Mouse (Mus musculus) hematopoietic multipotent progenitor cell, adult 10-12 weeks (in vitro differentiated cells): ENCODE results near the gene Tab1. TPM values are rescaled to one million over a fixed set of nuclear protein-coding genes. Genes with fewer than 3 reads are reported as not detected.

Source experiments
- polyA plus RNA-seq: library from polyadenylated mRNA; stranded (reverse); fragments of >175 nt; gene quantifications from 2 replicates; pipeline ENCODE4 v1.2.3, GENCODE M21; 2012; ENCODE audit warnings: low replicate concordance

Tab1 gene
- 9.1 and 15.5 TPM in 2 replicates for polyA plus RNA-seq

DNA sequence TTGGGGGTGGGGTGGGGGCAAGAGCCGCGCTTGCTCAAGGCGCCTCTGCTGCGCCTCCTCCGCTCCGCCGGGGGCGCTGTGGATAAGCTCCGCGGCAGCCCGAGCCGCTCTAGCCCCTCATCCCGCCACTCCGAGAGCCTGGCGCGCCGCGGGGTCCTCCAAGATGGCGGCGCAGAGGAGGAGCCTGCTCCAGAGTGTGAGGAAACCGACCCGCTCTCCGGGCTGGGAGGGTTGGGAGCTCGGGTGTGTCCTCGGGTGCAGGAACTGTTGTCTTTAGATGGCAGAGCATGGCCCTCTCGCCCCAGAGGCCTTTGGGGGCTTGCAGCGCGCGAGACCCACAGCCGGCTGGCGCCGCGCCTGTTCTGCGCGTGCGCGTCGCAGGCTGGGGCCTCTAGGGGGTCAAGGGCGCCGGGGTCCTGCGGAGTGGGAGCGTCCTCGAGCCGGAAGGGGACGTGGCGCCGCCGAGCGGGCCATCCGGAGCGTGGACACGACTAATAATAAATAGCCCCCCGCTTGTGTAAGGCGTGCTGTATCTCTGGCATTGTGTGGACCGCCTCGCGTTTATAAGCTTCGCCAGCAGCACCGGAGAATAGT lies at the start of gene Tab1:
Tab1 (plus strand) TSS at position 135 of the 594 bp plus-strand sequence.

DNA sequence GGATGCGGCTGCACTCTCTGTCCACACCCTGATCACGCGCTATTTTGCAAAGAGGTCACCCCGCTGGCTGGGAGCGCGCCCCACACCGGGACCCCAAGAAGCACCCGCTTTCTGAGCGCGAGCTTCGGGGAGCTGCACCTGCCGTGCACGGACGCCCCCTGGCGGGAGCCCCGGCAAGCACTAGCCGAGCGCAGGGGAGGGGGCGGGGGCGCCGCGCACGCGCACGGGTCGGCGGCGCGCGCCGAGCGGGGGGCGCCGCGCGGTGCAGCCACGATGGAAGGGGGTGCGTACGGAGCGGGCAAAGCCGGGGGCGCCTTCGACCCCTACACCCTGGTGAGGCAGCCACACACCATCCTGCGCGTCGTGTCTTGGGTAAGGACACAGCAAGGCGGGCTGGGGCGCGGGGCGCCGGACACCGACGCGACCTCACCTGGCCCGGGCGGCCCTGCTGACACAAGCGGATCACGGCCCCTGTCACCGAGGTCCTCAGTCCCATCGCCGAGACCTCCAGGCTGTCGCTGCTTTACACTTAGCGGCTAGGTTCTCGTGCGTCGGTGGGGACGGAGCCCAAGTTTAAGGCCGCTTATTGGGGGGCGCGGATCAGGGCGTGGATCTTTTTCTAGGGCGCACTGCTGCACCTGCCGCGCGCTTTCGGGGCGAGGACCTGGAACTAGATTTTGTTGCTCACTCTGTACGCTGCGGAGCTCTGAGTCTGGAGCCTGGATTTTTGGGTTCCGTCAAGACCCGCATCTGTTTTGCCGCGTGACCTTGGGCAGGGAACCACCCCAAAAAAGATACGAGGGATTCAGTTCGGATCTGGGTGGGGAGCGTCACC lies 41.6 kb upstream of the Tab1 start, which contains the start of the genes Syngr1 and Rpl3:
Syngr1 (plus strand) TSS at position 214 of the 835 bp plus-strand sequence.
Rpl3 (minus strand) TSS at position 748 of the 835 bp plus-strand sequence.

DNA sequence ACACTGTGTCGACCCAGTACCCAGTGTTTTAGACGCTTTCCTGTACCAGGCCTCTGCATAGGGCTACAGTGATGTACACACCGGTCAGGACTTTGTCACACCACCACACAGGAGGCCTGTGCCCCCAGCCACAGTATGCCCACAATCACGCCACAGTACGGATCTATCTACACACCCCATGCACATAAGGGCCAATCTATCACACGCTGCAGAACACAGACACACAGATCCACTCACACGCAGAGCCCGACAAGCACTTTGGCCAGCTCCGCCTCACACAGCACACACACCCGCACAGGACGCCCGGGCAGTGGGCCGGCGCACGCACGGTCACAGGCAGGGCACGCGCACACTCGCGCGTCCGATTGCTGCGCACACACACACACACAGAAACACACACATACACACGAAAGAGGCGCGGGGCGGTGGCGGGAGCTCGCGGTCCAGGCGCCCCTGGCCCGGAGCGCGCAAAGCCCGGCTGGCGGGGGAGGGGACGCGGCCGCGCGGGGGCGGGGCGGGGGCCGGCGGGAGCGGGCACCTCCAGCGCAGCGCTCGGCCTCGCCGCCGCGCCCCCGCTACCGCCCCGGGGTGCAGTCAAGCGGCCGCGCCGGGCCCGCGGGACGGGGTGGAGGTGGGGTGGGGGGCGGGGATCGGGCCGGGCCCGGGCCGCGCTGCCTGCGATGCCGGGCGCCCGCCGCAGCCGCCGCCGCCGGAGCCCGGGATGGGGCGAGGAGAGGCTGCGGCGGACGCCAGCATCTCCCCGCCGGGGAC lies 40.3 kb downstream of the Tab1 start, which contains the start of gene Mgat3:
Mgat3 (plus strand) TSS at position 721 of the 771 bp plus-strand sequence.

Other genes with a start within 250 kb of the Tab1 start
- gene Apobec3, start 241.5 kb upstream of the Tab1 start, polyA plus RNA-seq: 3.6 and 7.4 TPM in 2 replicates
- 81.5 and 216 TPM in 2 replicates for gene Cbx7, start 162.0 kb upstream of the Tab1 start, polyA plus RNA-seq
- gene Pdgfb, start 118.2 kb upstream of the Tab1 start, polyA plus RNA-seq: 14.5 and 15.4 TPM in 2 replicates
- 1.5 and 3.1 TPM in 2 replicates for gene Syngr1, start 41.8 kb upstream of the Tab1 start, polyA plus RNA-seq
- 49.1 and 91.4 TPM in 2 replicates for gene Rpl3, start 41.3 kb upstream of the Tab1 start, polyA plus RNA-seq
- gene Mgat3, start 40.6 kb downstream of the Tab1 start, polyA plus RNA-seq: 0.02 and 0.15 TPM in 2 replicates
- 17.3 and 26.2 TPM in 2 replicates for gene Mief1, start 100.9 kb downstream of the Tab1 start, polyA plus RNA-seq
- not detected in 2 replicates for gene AC140267.1, start 102.7 kb downstream of the Tab1 start, polyA plus RNA-seq
- gene Atf4, start 122.1 kb downstream of the Tab1 start, polyA plus RNA-seq: 136 and 211 TPM in 2 replicates
- 24.9 and 36.8 TPM in 2 replicates for gene Rps19bp1, start 131.2 kb downstream of the Tab1 start, polyA plus RNA-seq
- 36.0 and 40.3 TPM in 2 replicates for gene Cacna1i, start 154.1 kb downstream of the Tab1 start, polyA plus RNA-seq